Comparison of ENCODE assay signal across 25 mouse cellular contexts in genomic region chr12:63777874-63778273, GRCm38 (mm10).
"Had no signal": no experiment of that assay in that cellular context is flagged by ENCODE, and none has a peak within 500 bp of the region (broad histone marks: within the 10 kb centered on the region; RNA-seq: fewer than 3 reads in every experiment).

No protein-coding gene starts in this region.

- H3K9me3 ChIP-seq: heart, embryonic 13.5 days; heart, embryonic 15.5 days; hindbrain, embryonic 13.5 days; hindbrain, embryonic 15.5 days; kidney, embryonic 15.5 days; limb, embryonic 10.5 days; limb, embryonic 12.5 days; liver, embryonic 13.5 days; liver, embryonic 15.5 days had no signal

- H3K36me3 ChIP-seq: heart, embryonic 13.5 days; heart, embryonic 15.5 days; hindbrain, embryonic 13.5 days; hindbrain, embryonic 15.5 days; kidney, embryonic 15.5 days; limb, embryonic 10.5 days; limb, embryonic 12.5 days; liver, embryonic 13.5 days; liver, embryonic 15.5 days had no signal

- DNase-seq: gastrocnemius, postnatal 14 days; gastrocnemius, postnatal 36 days; heart, adult 11 months; heart, adult 2 months; heart, postnatal 14 days; heart, postnatal 36 days; kidney, adult 11 months; kidney, adult 2 months; kidney, adult 9 months; kidney, postnatal 14 days; kidney, postnatal 36 days; liver; liver, embryonic 13.5 days had no signal

- H3K27me3 ChIP-seq: heart, embryonic 13.5 days; heart, embryonic 15.5 days; hindbrain, embryonic 13.5 days; hindbrain, embryonic 15.5 days; kidney, embryonic 15.5 days; limb, embryonic 12.5 days; liver, embryonic 13.5 days; liver, embryonic 15.5 days had no signal

- H3K4me1 ChIP-seq: heart, embryonic 13.5 days; heart, embryonic 15.5 days; hindbrain, embryonic 13.5 days; hindbrain, embryonic 15.5 days; kidney, embryonic 15.5 days; limb, embryonic 10.5 days; limb, embryonic 12.5 days; liver, embryonic 13.5 days; liver, embryonic 15.5 days had no signal

- H3K4me3 ChIP-seq: heart, adult 2 months; heart, embryonic 13.5 days; heart, embryonic 15.5 days; hindbrain, embryonic 13.5 days; hindbrain, embryonic 15.5 days; kidney, embryonic 15.5 days; layer of hippocampus, adult 2 months; left cerebral cortex, adult 2 months; limb, embryonic 10.5 days; limb, embryonic 12.5 days; liver, embryonic 13.5 days; liver, embryonic 15.5 days had no signal

- H3K27ac ChIP-seq: heart, adult 2 months; heart, embryonic 13.5 days; heart, embryonic 15.5 days; hindbrain, embryonic 13.5 days; hindbrain, embryonic 15.5 days; hindbrain, postnatal 0 days; kidney, embryonic 15.5 days; kidney, postnatal 0 days; layer of hippocampus, adult 2 months; left cerebral cortex, adult 2 months; limb, embryonic 10.5 days; limb, embryonic 12.5 days; liver, embryonic 13.5 days; liver, embryonic 15.5 days had no signal

- H3K9ac ChIP-seq: heart, embryonic 13.5 days; heart, embryonic 15.5 days; hindbrain, embryonic 13.5 days; hindbrain, embryonic 15.5 days; kidney, embryonic 15.5 days; limb, embryonic 12.5 days; liver, embryonic 13.5 days; liver, embryonic 15.5 days had no signal
